Mouse (Mus musculus) heart, embryonic 13.5 days (tissue): ENCODE data around the gene Nos1ap. TPM values are rescaled to one million over a fixed set of nuclear protein-coding genes. Genes with fewer than 3 reads are reported as not detected.

Experiments
- ATAC-seq: fragments of 200-750 bp; cut with Nextera tagmentation; 2 replicates; pipeline ENCODE4 v1.8.0; 2017; ENCODE audit warnings: moderate TSS enrichment; ENCODE audit not compliant: insufficient number of reproducible peaks, low FRiP score, low TSS enrichment; ENCODE audit errors: extremely low read depth
- H3K27ac ChIP-seq: fragments of 300-500 bp; sonication (generic); replicated peaks from 2 replicates; pipeline ENCODE4 v1.5.1; 2015; ENCODE audit warnings: moderate library complexity, mild to moderate bottlenecking, inconsistent platforms
- H3K27me3 ChIP-seq: fragments of 300-500 bp; sonication (generic); replicated peaks from 2 replicates; pipeline ENCODE4 v1.6.1; 2015; ENCODE audit warnings: mild to moderate bottlenecking, inconsistent platforms
- H3K36me3 ChIP-seq: fragments of 300-500 bp; sonication (generic); 2 replicates; pipeline ENCODE4 v1.6.1; 2015; ENCODE audit warnings: mild to moderate bottlenecking, inconsistent platforms
- H3K4me1 ChIP-seq: fragments of 300-500 bp; sonication (generic); 2 replicates; pipeline ENCODE4 v1.6.1; 2015; ENCODE audit warnings: inconsistent platforms
- H3K4me2 ChIP-seq: fragments of 300-500 bp; sonication (generic); 2 replicates; pipeline ENCODE4 v1.6.1; 2015; ENCODE audit warnings: inconsistent platforms, mild to moderate bottlenecking, moderate library complexity
- H3K4me3 ChIP-seq: fragments of 300-500 bp; sonication (generic); 2 replicates; pipeline ENCODE4 v1.5.1; 2015; ENCODE audit warnings: moderate library complexity, mild to moderate bottlenecking, inconsistent platforms
- H3K9ac ChIP-seq: fragments of 300-500 bp; sonication (generic); 2 replicates; pipeline ENCODE4 v1.6.1; 2015; ENCODE audit warnings: inconsistent platforms, mild to moderate bottlenecking, moderate library complexity
- H3K9me3 ChIP-seq: fragments of 300-500 bp; sonication (generic); 2 replicates; pipeline ENCODE4 v1.6.1; 2016; ENCODE audit warnings: inconsistent platforms
- WGBS: fragments of 180-500 bp; shearing (Covaris S2); methylation state at CpG from one replicate; pipeline ENCODE4 v1.1.7; 2015; ENCODE audit warnings: mixed read lengths; 5-methylcytosine and 5-hydroxymethylcytosine counted together
- polyA plus RNA-seq: library from polyadenylated mRNA; unstranded; fragments of >200 nt; fragmentation: Nextera tagmentation; extraction: Ambion mirVana; gene quantifications from 2 replicates; pipeline ENCODE4 v1.2.1, GENCODE M21; 2015

Gene Nos1ap
- polyA plus RNA-seq, 1 experiment from 2014 or later = 17.9 TPM

GRCm38 (mm10) chr1:170455910-170456700 is 133.6 kb downstream of the Nos1ap start:
- H3K4me1 ChIP-seq = peaks cover 30% of the 10 kb centered on the region
- H3K9ac ChIP-seq = no peak overlapping the region
- WGBS = 81% methylated on average over 14 of the region's 14 CpGs
- H3K27me3 ChIP-seq = no peaks in the 10 kb centered on the region
- no peak overlapping the region for H3K4me2 ChIP-seq
- H3K4me3 ChIP-seq = no peak overlapping the region
- no peaks in the 10 kb centered on the region for H3K36me3 ChIP-seq
- H3K27ac ChIP-seq = no peak overlapping the region
- no peaks in the 10 kb centered on the region for H3K9me3 ChIP-seq
- ATAC-seq = no peak

- Histone ChIP-seq H3K9ac (no peak overlapping the region), H3K4me2 (no peak overlapping the region), H3K36me3 (no peaks in the 10 kb centered on the region), H3K4me3 (no peak overlapping the region), H3K4me1 (peaks cover 30% of the 10 kb centered on the region), H3K27ac (no peak overlapping the region), H3K27me3 (no peaks in the 10 kb centered on the region), H3K9me3 (no peaks in the 10 kb centered on the region)
- ATAC-seq = no peak
- WGBS = 80% methylated on average over 3 of the region's 3 CpGs
Measured at GRCm38 (mm10) chr1:170455387-170455786, 134.3 kb downstream of the Nos1ap start.

GRCm38 (mm10) chr1:170453455-170453854 is 136.2 kb downstream of the Nos1ap start:
- no peaks in the 10 kb centered on the region for H3K27me3 ChIP-seq
- H3K4me2 ChIP-seq = no peak overlapping the region
- no peak overlapping the region for H3K4me3 ChIP-seq
- WGBS = 39% methylated on average over 3 of the region's 3 CpGs
- no peak overlapping the region for H3K9ac ChIP-seq
- no peak overlapping the region for H3K27ac ChIP-seq
- H3K36me3 ChIP-seq = no peaks in the 10 kb centered on the region
- H3K9me3 ChIP-seq = no peaks in the 10 kb centered on the region
- no peak for ATAC-seq
- peaks cover 33% of the 10 kb centered on the region for H3K4me1 ChIP-seq

- Histone ChIP-seq H3K4me2 (no peak overlapping the region), H3K27ac (no peak overlapping the region), H3K9me3 (no peaks in the 10 kb centered on the region), H3K27me3 (no peaks in the 10 kb centered on the region), H3K36me3 (no peaks in the 10 kb centered on the region), H3K9ac (no peak overlapping the region), H3K4me1 (peaks cover 35% of the 10 kb centered on the region), H3K4me3 (no peak overlapping the region)
- no peak for ATAC-seq
- 50% methylated on average over 2 of the region's 2 CpGs for WGBS
Measured at GRCm38 (mm10) chr1:170448244-170448643, 141.4 kb downstream of the Nos1ap start.

GRCm38 (mm10) chr1:170445458-170445857 is 144.2 kb downstream of the Nos1ap start:
- no peaks in the 10 kb centered on the region for H3K27me3 ChIP-seq
- H3K4me3 ChIP-seq = no peak overlapping the region
- 61% methylated on average over 3 of the region's 3 CpGs for WGBS
- peaks cover 34% of the 10 kb centered on the region for H3K4me1 ChIP-seq
- no peak for ATAC-seq
- no peaks in the 10 kb centered on the region for H3K9me3 ChIP-seq
- H3K9ac ChIP-seq = no peak overlapping the region
- no peaks in the 10 kb centered on the region for H3K36me3 ChIP-seq
- no peak overlapping the region for H3K4me2 ChIP-seq
- no peak overlapping the region for H3K27ac ChIP-seq

GRCm38 (mm10) chr1:170440367-170440766 is 149.3 kb downstream of the Nos1ap start:
- H3K27me3 ChIP-seq = no peaks in the 10 kb centered on the region
- H3K36me3 ChIP-seq = no peaks in the 10 kb centered on the region
- no peak for ATAC-seq
- H3K4me1 ChIP-seq = peaks cover 32% of the 10 kb centered on the region
- no peak overlapping the region for H3K27ac ChIP-seq
- 72% methylated on average over 10 of the region's 10 CpGs for WGBS
- H3K9ac ChIP-seq = no peak overlapping the region
- H3K4me2 ChIP-seq = no peak overlapping the region
- no peaks in the 10 kb centered on the region for H3K9me3 ChIP-seq
- H3K4me3 ChIP-seq = no peak overlapping the region

- no peak for ATAC-seq
- no peaks in the 10 kb centered on the region for H3K9me3 ChIP-seq
- no peaks in the 10 kb centered on the region for H3K36me3 ChIP-seq
- 53% methylated on average over 7 of the region's 7 CpGs for WGBS
- no peaks in the 10 kb centered on the region for H3K27me3 ChIP-seq
- no peak overlapping the region for H3K4me2 ChIP-seq
- H3K4me3 ChIP-seq = no peak overlapping the region
- no peak overlapping the region for H3K27ac ChIP-seq
- peaks cover 42% of the 10 kb centered on the region for H3K4me1 ChIP-seq
- no peak overlapping the region for H3K9ac ChIP-seq
Measured at GRCm38 (mm10) chr1:170438471-170439151, 151.1 kb downstream of the Nos1ap start.

GRCm38 (mm10) chr1:170434146-170434545 is 155.5 kb downstream of the Nos1ap start:
- ATAC-seq = no peak
- no peak overlapping the region for H3K9ac ChIP-seq
- no peak overlapping the region for H3K4me2 ChIP-seq
- H3K27me3 ChIP-seq = no peaks in the 10 kb centered on the region
- no peak overlapping the region for H3K4me3 ChIP-seq
- H3K27ac ChIP-seq = no peak overlapping the region
- H3K9me3 ChIP-seq = no peaks in the 10 kb centered on the region
- 89% methylated on average over 4 of the region's 4 CpGs for WGBS
- H3K4me1 ChIP-seq = peaks cover 52% of the 10 kb centered on the region
- no peaks in the 10 kb centered on the region for H3K36me3 ChIP-seq

- Histone ChIP-seq H3K9ac (no peak overlapping the region), H3K4me2 (no peak overlapping the region), H3K4me1 (peaks cover 47% of the 10 kb centered on the region), H3K4me3 (no peak overlapping the region), H3K36me3 (no peaks in the 10 kb centered on the region), H3K9me3 (no peaks in the 10 kb centered on the region), H3K27me3 (no peaks in the 10 kb centered on the region), H3K27ac (no peak overlapping the region)
- no peak for ATAC-seq
Measured at GRCm38 (mm10) chr1:170433661-170434060, 156.0 kb downstream of the Nos1ap start.

GRCm38 (mm10) chr1:170432288-170432687 is 157.4 kb downstream of the Nos1ap start:
- H3K27me3 ChIP-seq = no peaks in the 10 kb centered on the region
- no peak for ATAC-seq

GRCm38 (mm10) chr1:170431312-170431711 is 158.3 kb downstream of the Nos1ap start:
- H3K9ac ChIP-seq = no peak overlapping the region
- no peak overlapping the region for H3K4me3 ChIP-seq
- H3K9me3 ChIP-seq = no peaks in the 10 kb centered on the region
- peak; percentile 42; the same call in 1 of the 2 replicates for ATAC-seq
- no peaks in the 10 kb centered on the region for H3K27me3 ChIP-seq
- peaks cover 43% of the 10 kb centered on the region for H3K4me1 ChIP-seq
- WGBS = 25% methylated on average over 5 of the region's 5 CpGs
- H3K36me3 ChIP-seq = no peaks in the 10 kb centered on the region
- H3K27ac ChIP-seq = peak overlapping the region; percentile 28; the same call in 1 of the 2 replicates
- no peak overlapping the region for H3K4me2 ChIP-seq

More at GRCm38 (mm10) chr1:170432288-170432687, 157.4 kb downstream of the Nos1ap start:
- Histone ChIP-seq H3K36me3 (no peaks in the 10 kb centered on the region), H3K4me1 (peaks cover 43% of the 10 kb centered on the region), H3K9ac (no peak overlapping the region), H3K9me3 (no peaks in the 10 kb centered on the region), H3K4me2 (no peak overlapping the region), H3K27ac (no peak overlapping the region; the same call in 1 of the 2 replicates), H3K4me3 (no peak overlapping the region)
- WGBS = 82% methylated on average over 5 of the region's 5 CpGs
